Mouse (Mus musculus): Measurements from ENCODE around the gene Cabp2.

DNA sequence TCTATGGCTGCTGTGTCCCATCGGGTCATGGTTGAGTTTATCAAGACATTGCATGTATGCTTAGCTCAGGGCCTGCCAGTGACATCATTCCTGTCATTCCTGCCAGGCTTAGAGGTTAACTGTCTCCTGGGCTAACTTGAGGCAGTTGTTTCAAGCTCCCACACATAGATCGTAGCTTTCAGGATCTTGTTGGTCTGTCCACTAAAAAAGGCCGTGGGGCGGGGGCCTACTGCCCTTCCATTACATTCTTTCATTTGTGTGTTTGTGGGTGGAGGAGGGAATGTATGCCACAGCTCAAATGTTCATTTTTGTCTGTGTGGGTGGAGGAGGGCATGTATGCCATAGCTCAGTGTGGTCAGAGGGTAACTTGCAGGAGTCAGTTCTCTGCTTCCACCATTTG is 48.7 kb downstream of the Cabp2 start:
- TF ChIP-seq CTCF (IDR thresholded peaks at IDR 0.05; ENCODE audit: extremely low read depth, insufficient read depth, low read length) (no peak), POLR2A (IDR thresholded peaks at IDR 0.05; ENCODE audit: extremely low read depth, insufficient read depth, low read length) (no peak)
